8 mouse cellular contexts compared by ENCODE assay signal in genomic region chr11:74828965-74829550, GRCm38 (mm10). TPM values are rescaled to one million over a fixed set of nuclear protein-coding genes. Genes with fewer than 3 reads are reported as not detected.
DNase-seq lines count a peak whose midpoint lies in the region; ATAC-seq lines count a peak whose summit lies in the region.

No protein-coding gene starts in this region.

- peak overlapping the region; percentile 80 for H3K4me2 ChIP-seq in hindbrain, embryonic 13.5 days
- peak overlapping the region; percentile 85 for H3K4me2 ChIP-seq in midbrain, embryonic 16.5 days (ENCODE audit: low read length)

- no peak for ATAC-seq in hindbrain, embryonic 13.5 days (ENCODE audit: low FRiP score)
- ATAC-seq in midbrain, embryonic 16.5 days = no peak

- intact Hi-C loops in left cerebral cortex, postnatal 14 days (cut with DNase I) = no loop called here

- H3K27ac ChIP-seq in embryonic facial prominence, embryonic 10.5 days (replicated peaks) = no peak overlapping the region
- H3K27ac ChIP-seq in hindbrain, embryonic 13.5 days = peak overlapping the region; percentile 97; the same call in 1 of the 2 replicates
- peak overlapping the region; percentile 94 for H3K27ac ChIP-seq in midbrain, embryonic 16.5 days (ENCODE audit: low read length)

- no peaks in the 10 kb centered on the region for H3K9me3 ChIP-seq in embryonic facial prominence, embryonic 10.5 days
- no peaks in the 10 kb centered on the region for H3K9me3 ChIP-seq in hindbrain, embryonic 13.5 days
- H3K9me3 ChIP-seq in midbrain, embryonic 16.5 days (replicated peaks; ENCODE audit: control insufficient read depth, low read length, poor library complexity, severe bottlenecking) = no peaks in the 10 kb centered on the region

- H3K27me3 ChIP-seq in embryonic facial prominence, embryonic 10.5 days (replicated peaks; ENCODE audit: low read depth, poor library complexity, severe bottlenecking) = peaks cover 12% of the 10 kb centered on the region; the same call in 1 of the 2 replicates
- no peaks in the 10 kb centered on the region for H3K27me3 ChIP-seq in hindbrain, embryonic 13.5 days
- H3K27me3 ChIP-seq in midbrain, embryonic 16.5 days (ENCODE audit: control insufficient read depth, insufficient read depth, low read depth, low read length) = no peaks in the 10 kb centered on the region

- H3K4me1 ChIP-seq in embryonic facial prominence, embryonic 10.5 days = peaks cover 53% of the 10 kb centered on the region
- H3K4me1 ChIP-seq in hindbrain, embryonic 13.5 days (replicated peaks) = peaks cover 34% of the 10 kb centered on the region
- peaks cover 25% of the 10 kb centered on the region for H3K4me1 ChIP-seq in midbrain, embryonic 16.5 days (ENCODE audit: control insufficient read depth, insufficient read depth, low read length)

- DNase-seq in layer of hippocampus, adult 11-12 months (ENCODE audit: low spot score) = peak; percentile 11
- no peak for DNase-seq in layer of hippocampus, postnatal 10 days (ENCODE audit: low spot score in 2 of 2)
- DNase-seq in embryonic facial prominence, embryonic 10.5 days (ENCODE audit: low spot score) = no peak
- no peak for DNase-seq in testis, postnatal 10 days (ENCODE audit: low spot score)
- DNase-seq in left cerebral cortex, postnatal 14 days (ENCODE audit: low spot score in 2 of 2) = no peak
- no peak for DNase-seq in frontal cortex, postnatal 14 days (ENCODE audit: low spot score in 2 of 2)

- H3K4me3 ChIP-seq in embryonic facial prominence, embryonic 10.5 days = peak overlapping the region; percentile 91
- H3K4me3 ChIP-seq in hindbrain, embryonic 13.5 days = peak overlapping the region; percentile 96
- peak overlapping the region; percentile 99 for H3K4me3 ChIP-seq in midbrain, embryonic 16.5 days (ENCODE audit: low read depth, low read length)

- 0 out of 2 replicates have a peak, but pooled peaks cover 6% of the 10 kb centered on the region for H3K36me3 ChIP-seq in embryonic facial prominence, embryonic 10.5 days (replicated peaks)
- H3K36me3 ChIP-seq in hindbrain, embryonic 13.5 days = no peaks in the 10 kb centered on the region
- H3K36me3 ChIP-seq in midbrain, embryonic 16.5 days (ENCODE audit: control insufficient read depth, insufficient read depth, low read length) = no peaks in the 10 kb centered on the region

- H3K9ac ChIP-seq in hindbrain, embryonic 13.5 days = peak overlapping the region; percentile 58
- H3K9ac ChIP-seq in midbrain, embryonic 16.5 days (ENCODE audit: low read depth, low read length) = no peak overlapping the region

- WGBS in embryonic facial prominence, embryonic 10.5 days = 12% methylated on average over 11 of the region's 11 CpGs
- WGBS in hindbrain, embryonic 13.5 days = 11% methylated on average over 11 of the region's 11 CpGs
- 14% methylated on average over 11 of the region's 11 CpGs for WGBS in midbrain, embryonic 16.5 days

RNA-seq across cellular contexts. Expression of gene Mnt, which starts 1.7 kb away (rescaled TPM):
- total RNA-seq in layer of hippocampus, postnatal 10 days (2021) = 10 to 100 TPM; 31.9 to 34.6 TPM
- polyA plus RNA-seq in embryonic facial prominence, embryonic 10.5 days (2016; fragmentation: Nextera tagmentation; extraction: Ambion mirVana) = 5.2 and 5.3 TPM in 2 replicates
- 9.0 and 9.1 TPM in 2 replicates for polyA plus RNA-seq in hindbrain, embryonic 13.5 days (2015; fragmentation: Nextera tagmentation; extraction: Ambion mirVana)
- 7.6 and 8.6 TPM in 2 replicates for polyA plus RNA-seq in midbrain, embryonic 16.5 days (2015; fragmentation: Nextera tagmentation; extraction: Ambion mirVana)
- total RNA-seq in left cerebral cortex, postnatal 14 days (2021) = 10 to 100 TPM; 31.5 to 32.0 TPM

RNA-seq across cellular contexts. Expression of gene Mettl16, which starts 58.4 kb away (rescaled TPM):
- total RNA-seq in layer of hippocampus, postnatal 10 days (2021) = 10 to 100 TPM; 22.5 to 24.3 TPM
- 73.0 and 73.7 TPM in 2 replicates for polyA plus RNA-seq in embryonic facial prominence, embryonic 10.5 days (2016; fragmentation: Nextera tagmentation; extraction: Ambion mirVana)
- polyA plus RNA-seq in hindbrain, embryonic 13.5 days (2015; fragmentation: Nextera tagmentation; extraction: Ambion mirVana) = 53.8 and 55.4 TPM in 2 replicates
- polyA plus RNA-seq in midbrain, embryonic 16.5 days (2015; fragmentation: Nextera tagmentation; extraction: Ambion mirVana) = 53.2 and 60.0 TPM in 2 replicates
- 10 to 100 TPM; 19.2 to 24.0 TPM for total RNA-seq in left cerebral cortex, postnatal 14 days (2021)
